Mouse (Mus musculus): Measurements from ENCODE around the gene Acat2. TPM values are rescaled to one million over a fixed set of nuclear protein-coding genes. Genes with fewer than 3 reads are reported as not detected.

The Acat2 gene
- polyA plus RNA-seq, 1 experiment = 143 TPM

GRCm38 (mm10) chr17:12903372-12904333 lies 56.9 kb downstream of the Acat2 start:
- TF ChIP-seq CTCF (IDR thresholded peaks at IDR 0.05; ENCODE audit: borderline replicate concordance, extremely low read depth, insufficient read depth, insufficient read length) = no peak
- no peak for TF ChIP-seq POLR2A (IDR thresholded peaks at IDR 0.05; ENCODE audit: borderline replicate concordance, extremely low read depth, insufficient read depth, insufficient read length, poor library complexity, severe bottlenecking)
- peak; percentile 80 for DNase-seq (ENCODE audit: low read depth)

- DNase-seq (ENCODE audit: low read depth) = no peak
These were observed 58.3 kb downstream of the Acat2 start for GRCm38 (mm10) chr17:12902291-12902690.

DNA sequence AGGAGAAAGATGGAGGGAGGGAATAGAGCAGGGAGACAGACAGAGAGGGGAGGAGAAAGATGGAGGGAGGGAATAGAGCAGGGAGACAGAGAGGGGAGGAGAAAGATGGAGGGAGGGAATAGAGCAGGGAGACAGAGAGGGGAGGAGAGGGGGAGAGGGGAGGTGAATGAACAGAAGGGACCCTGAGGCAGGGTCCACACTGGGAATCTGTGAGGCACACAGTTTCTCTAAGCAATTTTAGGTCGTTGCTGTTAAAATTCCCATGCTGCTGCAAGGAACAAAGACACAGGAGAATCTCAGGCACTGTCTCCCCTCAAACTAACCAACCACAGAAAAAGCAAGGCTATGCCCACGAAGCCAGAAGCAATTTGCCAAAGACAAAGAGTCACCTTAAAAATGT lies 61.9 kb downstream of the Acat2 start:
- DNase-seq (ENCODE audit: low read depth) = peak; percentile 51

More at GRCm38 (mm10) chr17:12902291-12902690, 58.3 kb downstream of the Acat2 start:
- TF ChIP-seq POLR2A (IDR thresholded peaks at IDR 0.05; ENCODE audit: borderline replicate concordance, extremely low read depth, insufficient read depth, insufficient read length, poor library complexity, severe bottlenecking) (no peak), CTCF (IDR thresholded peaks at IDR 0.05; ENCODE audit: borderline replicate concordance, extremely low read depth, insufficient read depth, insufficient read length) (no peak)

GRCm38 (mm10) chr17:12897674-12898073 lies 62.9 kb downstream of the Acat2 start:
- TF ChIP-seq CTCF (IDR thresholded peaks at IDR 0.05; ENCODE audit: borderline replicate concordance, extremely low read depth, insufficient read depth, insufficient read length) (no peak), POLR2A (IDR thresholded peaks at IDR 0.05; ENCODE audit: borderline replicate concordance, extremely low read depth, insufficient read depth, insufficient read length, poor library complexity, severe bottlenecking) (no peak)
- DNase-seq (ENCODE audit: low read depth) = peak; percentile 5

Other genes with a start within 250 kb of the Acat2 start
- 16.4 and 24.5 TPM in 2 replicates for gene Igf2r, start 191.1 kb downstream of the Acat2 start, polyA plus RNA-seq (2012; rRNA removed)
- 0.07 and 0.08 TPM in 2 replicates for gene Mas1, start 92.6 kb downstream of the Acat2 start, polyA plus RNA-seq (2012; rRNA removed)
- 0.05 TPM in 1 of 2 replicates, not detected in the other for gene Mrgprh, start 84.7 kb downstream of the Acat2 start, polyA plus RNA-seq (2012; rRNA removed)
- gene Pnldc1, start 50.5 kb downstream of the Acat2 start, polyA plus RNA-seq (2012; rRNA removed) = 4.0 and 5.3 TPM in 2 replicates
- 187 and 246 TPM in 2 replicates for gene Tcp1, start 45.0 kb downstream of the Acat2 start, polyA plus RNA-seq (2012; rRNA removed)
- gene Mrpl18, start 44.4 kb downstream of the Acat2 start, polyA plus RNA-seq (2012; rRNA removed) = 56.8 and 58.2 TPM in 2 replicates
- gene Acat3, start 20.1 kb downstream of the Acat2 start, polyA plus RNA-seq (2012; rRNA removed) = 0.39 and 0.74 TPM in 2 replicates
- gene Wtap, start 33.4 kb upstream of the Acat2 start, polyA plus RNA-seq (2012; rRNA removed) = 75.7 and 83.7 TPM in 2 replicates
- gene Sod2, start 46.1 kb upstream of the Acat2 start, polyA plus RNA-seq (2012; rRNA removed) = 159 and 183 TPM in 2 replicates
- 0.07 and 0.15 TPM in 2 replicates for gene Gpr31b, start 91.5 kb upstream of the Acat2 start, polyA plus RNA-seq (2012; rRNA removed)
- gene Tcp10b, start 100.4 kb upstream of the Acat2 start, polyA plus RNA-seq (2012; rRNA removed) = 0.27 and 0.40 TPM in 2 replicates
- gene Unc93a, start 171.1 kb upstream of the Acat2 start, polyA plus RNA-seq (2012; rRNA removed) = 0.05 and 0.08 TPM in 2 replicates